Mouse (Mus musculus) left cerebral cortex, postnatal 14 days (tissue): Measurements from ENCODE around the gene Chgb. TPM values are rescaled to one million over a fixed set of nuclear protein-coding genes. Genes with fewer than 3 reads are reported as not detected.

Source experiments
- DNase-seq, 2 experiments: peaks; one replicate each; pipeline ENCODE4 v3.0.0; 2021 to 2022; ENCODE audit warnings: low spot score in 2 of 2, mixed read lengths in 1 of 2
- intact Hi-C: fragments of 180-260 bp; cut with DNase I; formaldehyde crosslinking; loops from one replicate; pipeline ENCODE4 v1.15.1; 2025
- total RNA-seq, 2 experiments: library from RNA; stranded (reverse); gene quantifications; 2 replicates each; pipeline ENCODE4 v1.2.3; 2021

The Chgb gene
- total RNA-seq, 2 experiments from 2014 or later, result 230 to 242 TPM

GRCm38 (mm10) chr2:132802976-132803375, 21.9 kb downstream of the Chgb start:
- intact Hi-C loops, result no loop called here
- no peak for DNase-seq

GRCm38 (mm10) chr2:132815608-132816314, 34.7 kb downstream of the Chgb start, which contains the start of the genes Trmt6 and Mcm8:
Gene Trmt6, minus strand, starts transcription at chr2:132816055.
Gene Mcm8, plus strand, starts transcription at chr2:132816141.
- intact Hi-C loops, result loop anchor here (10.0 kb wide), 1 partner anchor 301 kb away; no protein-coding TSS in a partner anchor
- DNase-seq, result peak; percentile 90 to 92

- intact Hi-C loops, result no loop called here
- no peak for DNase-seq
These were observed 60.0 kb downstream of the Chgb start for GRCm38 (mm10) chr2:132841071-132841470.

Other genes starting within 250 kb of the Chgb start
- 100 to 1,000 TPM; 120 to 135 TPM for gene Gpcpd1, start 193.5 kb upstream of the Chgb start, total RNA-seq
- gene Shld1, start 94.3 kb upstream of the Chgb start, total RNA-seq, result 1 to 10 TPM; 7.3 to 9.8 TPM
- gene Trmt6, start 34.8 kb downstream of the Chgb start, total RNA-seq, result 10 to 100 TPM; 22.4 to 28.4 TPM
- 1 to 10 TPM; 3.6 to 4.9 TPM for gene Mcm8, start 34.9 kb downstream of the Chgb start, total RNA-seq
- 10 to 100 TPM; 26.4 to 29.1 TPM for gene Crls1, start 65.4 kb downstream of the Chgb start, total RNA-seq
- gene Lrrn4, start 99.6 kb downstream of the Chgb start, total RNA-seq, result under 1 TPM; 0.32 to 0.33 TPM
- gene Fermt1, start 164.6 kb downstream of the Chgb start, total RNA-seq, result under 1 TPM; 0.11 to 0.66 TPM